Comparison of ENCODE assay signal across 10 mouse cellular contexts in the genomic region with DNA sequence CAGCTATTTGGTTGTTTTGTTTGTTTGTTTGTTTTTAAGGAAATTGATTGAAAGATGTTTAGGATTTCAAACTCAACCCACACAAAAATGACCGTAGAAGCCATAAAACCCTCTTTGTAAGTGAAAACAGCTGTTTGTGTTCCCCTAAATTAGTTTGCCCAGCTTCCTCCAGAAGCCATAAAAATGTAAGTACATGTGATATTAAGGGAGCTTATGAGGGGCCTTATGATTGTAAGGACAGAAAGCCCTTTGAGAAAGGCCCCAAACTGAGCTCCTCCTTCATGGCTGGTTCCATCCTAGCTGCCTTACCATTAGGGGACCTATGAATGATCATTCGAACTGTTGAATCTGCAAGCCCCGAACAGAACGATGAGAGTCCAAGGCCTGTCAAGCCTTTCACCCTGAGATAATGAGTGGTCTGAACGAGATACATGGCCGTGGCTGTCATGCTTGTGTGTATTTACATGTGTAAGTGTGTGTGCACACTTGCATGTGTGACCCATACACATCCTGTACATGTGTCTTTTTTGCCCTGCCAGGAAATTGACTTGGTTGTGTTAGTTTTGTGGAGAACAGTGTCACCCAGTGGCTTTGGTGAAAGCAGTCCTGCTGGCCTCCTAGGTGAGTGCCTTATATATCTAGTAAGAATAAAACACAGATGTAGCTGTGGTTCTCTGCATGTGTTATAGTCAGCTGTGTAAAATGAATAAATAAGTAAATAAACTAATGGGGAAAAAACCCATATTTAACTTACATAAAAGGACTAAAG. TPM values are rescaled to one million over a fixed set of nuclear protein-coding genes. Genes with fewer than 3 reads are reported as not detected.
DNase-seq lines count a peak whose midpoint lies in the region; ATAC-seq and TF ChIP-seq lines count a peak whose summit lies in the region.
"Had no signal": no experiment of that assay in that cellular context is flagged by ENCODE, and none has a peak within 500 bp of the region (broad histone marks: within the 10 kb centered on the region; RNA-seq: fewer than 3 reads in every experiment).

No protein-coding gene starts in this region.

- TF ChIP-seq EP300 in heart, postnatal 0 days (IDR thresholded peaks at IDR 0.05; ENCODE audit: low read depth), result no peak

- POLR2A ChIA-PET in Patski (lab: Charles Lee), result no interaction called here

- no peaks in the 10 kb centered on the region for H3K27me3 ChIP-seq in heart, postnatal 0 days (ENCODE audit: control insufficient read depth, insufficient read depth, low read length)
- H3K27me3 ChIP-seq in liver, adult 2 months (ENCODE audit: control insufficient read depth, insufficient read depth, low read length), result no peaks in the 10 kb centered on the region
- H3K27me3 ChIP-seq in liver, embryonic 12.5 days (replicated peaks), result no peaks in the 10 kb centered on the region
- peaks cover 9% of the 10 kb centered on the region for H3K27me3 ChIP-seq in Patski
- H3K27me3 ChIP-seq in limb, embryonic 10.5 days (ENCODE audit: low read depth, poor library complexity, severe bottlenecking), result no peaks in the 10 kb centered on the region

- no peak for ATAC-seq in heart, postnatal 0 days (ENCODE audit: insufficient read depth, low read depth)
- ATAC-seq in liver, embryonic 12.5 days, result no peak
- ATAC-seq in Patski, result no peak

- TF ChIP-seq CTCF in heart, postnatal 0 days (IDR thresholded peaks at IDR 0.05; ENCODE audit: low read depth), result peak; percentile 50
- TF ChIP-seq CTCF in liver, adult 2 months (IDR thresholded peaks at IDR 0.05; ENCODE audit: low read depth, low read length), result peak; percentile 35; the same call in 1 of the 2 replicates
- peak; percentile 20 for TF ChIP-seq CTCF in Patski (IDR thresholded peaks at IDR 0.05)

- in situ Hi-C loops in Patski (cut with MboI; ENCODE audit: low pct_unique_long_range_greater_than_20kb), result loop anchor here (10.0 kb wide), 1 partner anchor 333 kb away; no protein-coding TSS in a partner anchor

- H3K4me3 ChIP-seq in heart, postnatal 0 days (ENCODE audit: low read depth, low read length), result no peak overlapping the region
- no peak overlapping the region for H3K4me3 ChIP-seq in liver, adult 2 months (ENCODE audit: insufficient read depth, low read depth, low read length)
- H3K4me3 ChIP-seq in liver, embryonic 12.5 days, result no peak overlapping the region
- H3K4me3 ChIP-seq in limb, embryonic 10.5 days, result no peak overlapping the region
- H3K4me3 ChIP-seq: forebrain, embryonic 10.5 days had no signal

- no peaks in the 10 kb centered on the region for H3K36me3 ChIP-seq in heart, postnatal 0 days (replicated peaks; ENCODE audit: control insufficient read depth, insufficient read depth, low read length)
- no peaks in the 10 kb centered on the region for H3K36me3 ChIP-seq in liver, adult 2 months (ENCODE audit: control insufficient read depth, insufficient read depth, low read length)
- no peaks in the 10 kb centered on the region for H3K36me3 ChIP-seq in liver, embryonic 12.5 days
- no peaks in the 10 kb centered on the region for H3K36me3 ChIP-seq in limb, embryonic 10.5 days
- H3K36me3 ChIP-seq: forebrain, embryonic 10.5 days had no signal

- no peaks in the 10 kb centered on the region for H3K79me2 ChIP-seq in liver, adult 2 months (ENCODE audit: control insufficient read depth, insufficient read depth, low read length)

- H3K4me1 ChIP-seq in heart, postnatal 0 days (ENCODE audit: control insufficient read depth, insufficient read depth), result peaks cover 18% of the 10 kb centered on the region
- no peaks in the 10 kb centered on the region for H3K4me1 ChIP-seq in liver, adult 2 months (ENCODE audit: control insufficient read depth, insufficient read depth, low read length)
- H3K4me1 ChIP-seq in liver, embryonic 12.5 days, result no peaks in the 10 kb centered on the region
- H3K4me1 ChIP-seq in limb, embryonic 10.5 days, result peaks cover 36% of the 10 kb centered on the region

- no peak overlapping the region for H3K27ac ChIP-seq in heart, postnatal 0 days (ENCODE audit: low read depth)
- no peak overlapping the region for H3K27ac ChIP-seq in liver, adult 2 months (replicated peaks; ENCODE audit: insufficient read depth, low read depth, low read length)
- no peak overlapping the region for H3K27ac ChIP-seq in liver, embryonic 12.5 days
- peak overlapping the region; percentile 77 for H3K27ac ChIP-seq in limb, embryonic 10.5 days
- H3K27ac ChIP-seq: forebrain, embryonic 10.5 days; macrophage had no signal

- TF ChIP-seq POLR2A in liver, adult 2 months (IDR thresholded peaks at IDR 0.05; ENCODE audit: extremely low read depth, insufficient read depth, low read length), result no peak

- no peak overlapping the region for H3K9ac ChIP-seq in heart, postnatal 0 days (replicated peaks; ENCODE audit: low read depth, low read length)
- no peak overlapping the region for H3K9ac ChIP-seq in liver, adult 2 months (ENCODE audit: low read depth, low read length)
- no peak overlapping the region for H3K9ac ChIP-seq in liver, embryonic 12.5 days

- WGBS in heart, postnatal 0 days, result 83% methylated on average over 6 of the region's 6 CpGs
- WGBS in liver, adult 2 months, result 79% methylated on average over 6 of the region's 6 CpGs
- WGBS in liver, embryonic 12.5 days (ENCODE audit: insufficient replicate concordance), result 74% methylated on average over 6 of the region's 6 CpGs
- 72% methylated on average over 6 of the region's 6 CpGs for WGBS in limb, embryonic 10.5 days

- no peak overlapping the region for H3K4me2 ChIP-seq in heart, postnatal 0 days (ENCODE audit: low read depth, low read length)
- no peak overlapping the region for H3K4me2 ChIP-seq in liver, embryonic 12.5 days

- no peak for DNase-seq in heart, postnatal 0 days (ENCODE audit: low spot score)
- no peak for DNase-seq in heart, adult 18-20 months
- peak; percentile 45 for DNase-seq in liver, adult 2 months (ENCODE audit: extremely low read depth, low read depth, low spot score)
- DNase-seq in Patski (ENCODE audit: low read depth, low spot score), result no peak
- DNase-seq in limb, embryonic 10.5 days (ENCODE audit: low spot score), result peak; percentile 35
- DNase-seq in embryo, embryonic 10.5 days (ENCODE audit: low spot score), result no peak
- DNase-seq in frontal cortex, postnatal 10 days (ENCODE audit: low spot score in 2 of 2), result no peak

- CTCF ChIA-PET in Patski (lab: Charles Lee), result interaction anchor here (1.4 to 1.5 kb wide), 2 partner anchors 10 to 332 kb away, joined by 3 to 4 read pairs; no protein-coding TSS in a partner anchor

- no peaks in the 10 kb centered on the region for H3K9me3 ChIP-seq in heart, postnatal 0 days (replicated peaks; ENCODE audit: control insufficient read depth, low read length)
- H3K9me3 ChIP-seq in liver, embryonic 12.5 days (replicated peaks), result no peaks in the 10 kb centered on the region
- no peaks in the 10 kb centered on the region for H3K9me3 ChIP-seq in limb, embryonic 10.5 days (replicated peaks)
- H3K9me3 ChIP-seq: forebrain, embryonic 10.5 days had no signal

RNA-seq across cellular contexts. Expression of a gene that starts 8.5 kb away (rescaled TPM):
- total RNA-seq in heart, postnatal 0 days (2014; rRNA removed; ENCODE audit: low replicate concordance), result 33.4 and 42.0 TPM in 2 replicates
- 8.2 and 8.3 TPM in 2 replicates for polyA plus RNA-seq in heart, postnatal 0 days (2015; fragmentation: Nextera tagmentation; extraction: Ambion mirVana)
- total RNA-seq in heart, adult 18-20 months (2021), result 10 to 100 TPM; 66.6 to 70.3 TPM
- 1.1 and 1.7 TPM in 2 replicates for total RNA-seq in liver, adult 2 months (2014; rRNA removed)
- polyA plus RNA-seq in liver, adult 2 months (2012; rRNA removed), result 0.44 and 0.62 TPM in 2 replicates
- 2.8 and 2.9 TPM in 2 replicates for polyA plus RNA-seq in liver, embryonic 12.5 days (2016; fragmentation: Nextera tagmentation; extraction: Ambion mirVana)
- polyA plus RNA-seq in Patski (2021), result 0.32 TPM
- 2.8 and 3.0 TPM in 2 replicates for polyA plus RNA-seq in limb, embryonic 10.5 days (2016; fragmentation: Nextera tagmentation; extraction: Ambion mirVana)

Comparison
In these comparisons a context has a peak if more than half of its experiments do, and no peak if none do; other contexts are left out.
1. DNase-seq: peak in liver, adult 2 months (single experiment) and limb, embryonic 10.5 days (single experiment); none in heart, postnatal 0 days (single experiment), heart, adult 18-20 months (0 of 2), Patski (single experiment), embryo, embryonic 10.5 days (single experiment) and frontal cortex, postnatal 10 days (0 of 2).
2. Peak in every context shown above with its lines, with median percentiles within 50 percentile points of each other: CTCF ChIP-seq.